Mouse (Mus musculus) lung, embryonic 15.5 days (tissue): ENCODE measurements at regions not wholly inside any gene's neighbourhood (a gene's known extent, or its start where the extent isn't known, plus 50 kb on each side); places are given as distances from the start of the nearest gene placed in this dataset.

ENCODE experiments used
- ATAC-seq: fragments of 200-750 bp; cut with Nextera tagmentation; 2 replicates; pipeline ENCODE4 v1.8.0; 2017; ENCODE audit warnings: moderate number of reproducible peaks, borderline replicate concordance; ENCODE audit not compliant: low FRiP score, low TSS enrichment; ENCODE audit errors: extremely low read depth
- H3K27ac ChIP-seq: fragments of 300-500 bp; sonication (generic); 2 replicates; pipeline ENCODE4 v1.5.1; 2015; ENCODE audit warnings: moderate library complexity, mild to moderate bottlenecking, inconsistent platforms
- H3K27me3 ChIP-seq: fragments of 300-500 bp; sonication (generic); 2 replicates; pipeline ENCODE4 v1.6.1; 2015; ENCODE audit warnings: inconsistent platforms
- H3K36me3 ChIP-seq: fragments of 300-500 bp; sonication (generic); 2 replicates; pipeline ENCODE4 v1.6.1; 2015; ENCODE audit warnings: inconsistent platforms
- H3K4me1 ChIP-seq: fragments of 300-500 bp; sonication (generic); 2 replicates; pipeline ENCODE4 v1.6.1; 2015; ENCODE audit warnings: inconsistent platforms
- H3K4me2 ChIP-seq: fragments of 300-500 bp; sonication (generic); 2 replicates; pipeline ENCODE4 v1.6.1; 2015; ENCODE audit warnings: inconsistent platforms, mild to moderate bottlenecking, moderate library complexity
- H3K4me3 ChIP-seq: fragments of 300-500 bp; sonication (generic); 2 replicates; pipeline ENCODE4 v1.5.1; 2015; ENCODE audit warnings: mild to moderate bottlenecking, inconsistent platforms
- H3K9ac ChIP-seq: fragments of 300-500 bp; sonication (generic); 2 replicates; pipeline ENCODE4 v1.6.1; 2015; ENCODE audit warnings: inconsistent platforms
- H3K9me3 ChIP-seq: fragments of 300-500 bp; sonication (generic); 2 replicates; pipeline ENCODE4 v1.6.1; 2016; ENCODE audit warnings: inconsistent platforms
- WGBS: fragments of 180-500 bp; shearing (Covaris S2); methylation state at CpG from one replicate; pipeline ENCODE4 v1.1.7; 2015; 5-methylcytosine and 5-hydroxymethylcytosine counted together

GRCm38 (mm10) chr8:89453724-89454123 is 409.8 kb upstream of the Sall1 start:
- H3K4me2 ChIP-seq = no peak overlapping the region
- no peaks in the 10 kb centered on the region for H3K36me3 ChIP-seq
- no peaks in the 10 kb centered on the region for H3K9me3 ChIP-seq
- H3K27me3 ChIP-seq = no peaks in the 10 kb centered on the region
- no peak overlapping the region for H3K4me3 ChIP-seq
- no peak for ATAC-seq
- no peak overlapping the region for H3K27ac ChIP-seq
- H3K4me1 ChIP-seq = no peaks in the 10 kb centered on the region
- WGBS = 81% methylated on average over 2 of the region's 2 CpGs
- H3K9ac ChIP-seq = no peak overlapping the region

GRCm38 (mm10) chr8:89444466-89444865 is 400.5 kb upstream of the Sall1 start:
- no peak overlapping the region for H3K4me3 ChIP-seq
- H3K4me1 ChIP-seq = no peaks in the 10 kb centered on the region
- H3K27me3 ChIP-seq = no peaks in the 10 kb centered on the region
- H3K9ac ChIP-seq = no peak overlapping the region
- no peaks in the 10 kb centered on the region for H3K9me3 ChIP-seq
- no peak overlapping the region for H3K27ac ChIP-seq
- 57% methylated on average over 5 of the region's 5 CpGs for WGBS
- no peak for ATAC-seq
- no peak overlapping the region for H3K4me2 ChIP-seq
- H3K36me3 ChIP-seq = no peaks in the 10 kb centered on the region

GRCm38 (mm10) chr8:89439304-89439703 is 395.3 kb upstream of the Sall1 start:
- Histone ChIP-seq H3K36me3 (no peaks in the 10 kb centered on the region), H3K4me2 (no peak overlapping the region), H3K9ac (no peak overlapping the region), H3K4me1 (no peaks in the 10 kb centered on the region), H3K27ac (no peak overlapping the region), H3K4me3 (no peak overlapping the region), H3K27me3 (no peaks in the 10 kb centered on the region), H3K9me3 (no peaks in the 10 kb centered on the region)
- WGBS = 58% methylated on average over 6 of the region's 6 CpGs
- no peak for ATAC-seq

- no peaks in the 10 kb centered on the region for H3K36me3 ChIP-seq
- H3K27ac ChIP-seq = no peak overlapping the region
- no peaks in the 10 kb centered on the region for H3K4me1 ChIP-seq
- H3K4me2 ChIP-seq = no peak overlapping the region
- H3K9ac ChIP-seq = no peak overlapping the region
- no peaks in the 10 kb centered on the region for H3K27me3 ChIP-seq
- WGBS = 89% methylated on average over 3 of the region's 3 CpGs
- no peak for ATAC-seq
- no peaks in the 10 kb centered on the region for H3K9me3 ChIP-seq
- no peak overlapping the region for H3K4me3 ChIP-seq
These were observed 383.0 kb upstream of the Sall1 start for GRCm38 (mm10) chr8:89426969-89427368.

- no peaks in the 10 kb centered on the region for H3K4me1 ChIP-seq
- H3K9me3 ChIP-seq = no peaks in the 10 kb centered on the region
- ATAC-seq = no peak
- 67% methylated on average over 2 of the region's 2 CpGs for WGBS
- H3K9ac ChIP-seq = no peak overlapping the region
- H3K4me3 ChIP-seq = no peak overlapping the region
- H3K4me2 ChIP-seq = no peak overlapping the region
- no peaks in the 10 kb centered on the region for H3K36me3 ChIP-seq
- H3K27ac ChIP-seq = no peak overlapping the region
- H3K27me3 ChIP-seq = no peaks in the 10 kb centered on the region
These were observed 371.3 kb upstream of the Sall1 start for GRCm38 (mm10) chr8:89415287-89415686.

- no peaks in the 10 kb centered on the region for H3K36me3 ChIP-seq
- no peak overlapping the region for H3K4me2 ChIP-seq
- ATAC-seq = no peak
- no peaks in the 10 kb centered on the region for H3K4me1 ChIP-seq
- H3K27ac ChIP-seq = no peak overlapping the region
- H3K9ac ChIP-seq = no peak overlapping the region
- no peaks in the 10 kb centered on the region for H3K27me3 ChIP-seq
- no peaks in the 10 kb centered on the region for H3K9me3 ChIP-seq
- WGBS = 76% methylated on average over 8 of the region's 8 CpGs
- H3K4me3 ChIP-seq = no peak overlapping the region
These were observed 368.5 kb upstream of the Sall1 start for GRCm38 (mm10) chr8:89412500-89412899.

GRCm38 (mm10) chr8:89412046-89412445 is 368.1 kb upstream of the Sall1 start:
- H3K4me1 ChIP-seq = no peaks in the 10 kb centered on the region

GRCm38 (mm10) chr8:89406688-89407087 is 362.7 kb upstream of the Sall1 start:
- H3K36me3 ChIP-seq = no peaks in the 10 kb centered on the region
- no peaks in the 10 kb centered on the region for H3K27me3 ChIP-seq

More at GRCm38 (mm10) chr8:89412046-89412445, 368.1 kb upstream of the Sall1 start:
- no peak for ATAC-seq
- WGBS = 25% methylated on average over 7 of the region's 7 CpGs
- H3K4me2 ChIP-seq = no peak overlapping the region
- no peaks in the 10 kb centered on the region for H3K36me3 ChIP-seq
- no peaks in the 10 kb centered on the region for H3K9me3 ChIP-seq
- no peak overlapping the region for H3K9ac ChIP-seq
- H3K4me3 ChIP-seq = no peak overlapping the region
- H3K27ac ChIP-seq = no peak overlapping the region
- H3K27me3 ChIP-seq = no peaks in the 10 kb centered on the region

GRCm38 (mm10) chr8:89404287-89404686 is 360.3 kb upstream of the Sall1 start:
- Histone ChIP-seq H3K36me3 (no peaks in the 10 kb centered on the region), H3K9me3 (no peaks in the 10 kb centered on the region), H3K27ac (no peak overlapping the region), H3K9ac (no peak overlapping the region), H3K4me1 (no peaks in the 10 kb centered on the region), H3K4me3 (no peak overlapping the region), H3K4me2 (no peak overlapping the region), H3K27me3 (no peaks in the 10 kb centered on the region)
- WGBS = 85% methylated on average over 3 of the region's 3 CpGs
- ATAC-seq = no peak

More at GRCm38 (mm10) chr8:89406688-89407087, 362.7 kb upstream of the Sall1 start:
- H3K27ac ChIP-seq = no peak overlapping the region
- H3K4me2 ChIP-seq = no peak overlapping the region
- no peaks in the 10 kb centered on the region for H3K4me1 ChIP-seq
- H3K9me3 ChIP-seq = no peaks in the 10 kb centered on the region
- H3K9ac ChIP-seq = no peak overlapping the region
- WGBS = 73% methylated on average over 5 of the region's 5 CpGs
- ATAC-seq = no peak
- H3K4me3 ChIP-seq = no peak overlapping the region

GRCm38 (mm10) chr8:89396673-89397072 is 352.7 kb upstream of the Sall1 start:
- Histone ChIP-seq H3K9me3 (no peaks in the 10 kb centered on the region), H3K4me1 (no peaks in the 10 kb centered on the region), H3K27me3 (no peaks in the 10 kb centered on the region), H3K4me3 (no peak overlapping the region), H3K27ac (no peak overlapping the region), H3K36me3 (no peaks in the 10 kb centered on the region), H3K9ac (no peak overlapping the region), H3K4me2 (no peak overlapping the region)
- ATAC-seq = no peak

GRCm38 (mm10) chr8:89392749-89393148 is 348.8 kb upstream of the Sall1 start:
- whole genome bisulfite sequencing = 72% methylated on average over 6 of the region's 6 CpGs
- Histone ChIP-seq H3K4me2 (no peak overlapping the region), H3K36me3 (no peaks in the 10 kb centered on the region), H3K4me1 (0 out of 2 replicates have a peak, but pooled peaks cover 4% of the 10 kb centered on the region), H3K9me3 (no peaks in the 10 kb centered on the region), H3K9ac (no peak overlapping the region), H3K4me3 (no peak overlapping the region), H3K27me3 (no peaks in the 10 kb centered on the region), H3K27ac (no peak overlapping the region)
- ATAC-seq = no peak

- Histone ChIP-seq H3K27me3 (no peaks in the 10 kb centered on the region), H3K4me1 (peaks cover 9% of the 10 kb centered on the region; the same call in 1 of the 2 replicates)
These were observed 344.8 kb upstream of the Sall1 start for GRCm38 (mm10) chr8:89388761-89389160.

GRCm38 (mm10) chr8:89387295-89387694 is 343.3 kb upstream of the Sall1 start:
- no peaks in the 10 kb centered on the region for H3K27me3 ChIP-seq
- H3K36me3 ChIP-seq = no peaks in the 10 kb centered on the region
- peaks cover 9% of the 10 kb centered on the region; the same call in 1 of the 2 replicates for H3K4me1 ChIP-seq
- no peak overlapping the region; the same call in 1 of the 2 replicates for H3K4me2 ChIP-seq
- H3K27ac ChIP-seq = no peak overlapping the region
- H3K4me3 ChIP-seq = no peak overlapping the region
- WGBS = 10% methylated on average over 8 of the region's 8 CpGs
- H3K9me3 ChIP-seq = no peaks in the 10 kb centered on the region
- no peak overlapping the region for H3K9ac ChIP-seq
- no peak for ATAC-seq

More at GRCm38 (mm10) chr8:89388761-89389160, 344.8 kb upstream of the Sall1 start:
- H3K36me3 ChIP-seq = no peaks in the 10 kb centered on the region
- no peak overlapping the region for H3K4me3 ChIP-seq
- H3K27ac ChIP-seq = no peak overlapping the region
- no peaks in the 10 kb centered on the region for H3K9me3 ChIP-seq
- H3K4me2 ChIP-seq = no peak overlapping the region
- ATAC-seq = no peak
- H3K9ac ChIP-seq = no peak overlapping the region
- WGBS = 25% methylated on average over 6 of the region's 6 CpGs
